Mouse (Mus musculus) liver, postnatal 0 days (tissue): ENCODE results near the gene Smcp.

Experiments
- CTCF ChIP-seq: sonication (generic); IDR thresholded peaks from 2 replicates; pipeline ENCODE4 v1.5.1; 2016; ENCODE audit warnings: antibody characterized with exemption, low read depth
- EP300 ChIP-seq: IDR thresholded peaks from 2 replicates; pipeline ENCODE4 v1.6.1; 2016; ENCODE audit warnings: antibody characterized with exemption, low read depth, mild to moderate bottlenecking

- TF ChIP-seq CTCF, result no peak
- TF ChIP-seq EP300, result no peak
These were observed 20.0 kb downstream of the Smcp start for GRCm38 (mm10) chr3:92568752-92569151.
